Mouse (Mus musculus) limb, embryonic 15.5 days (tissue): ENCODE results near the gene Tbxas1. TPM values are rescaled to one million over a fixed set of nuclear protein-coding genes. Genes with fewer than 3 reads are reported as not detected.

ENCODE experiments used
- ATAC-seq: fragments of 200-750 bp; cut with Nextera tagmentation; 2 replicates; pipeline ENCODE4 v1.8.0; 2017; ENCODE audit warnings: low read depth, moderate TSS enrichment; ENCODE audit not compliant: insufficient number of reproducible peaks, low FRiP score, low TSS enrichment
- H3K27ac ChIP-seq: fragments of 300-500 bp; sonication (generic); 2 replicates; pipeline ENCODE4 v1.5.1; 2015; ENCODE audit warnings: moderate library complexity, mild to moderate bottlenecking, inconsistent platforms
- H3K27me3 ChIP-seq: fragments of 300-500 bp; sonication (generic); 2 replicates; pipeline ENCODE4 v1.6.1; 2015; ENCODE audit warnings: inconsistent platforms
- H3K36me3 ChIP-seq: fragments of 300-500 bp; sonication (generic); 2 replicates; pipeline ENCODE4 v1.6.1; 2015; ENCODE audit warnings: inconsistent platforms
- H3K4me1 ChIP-seq: fragments of 300-500 bp; sonication (generic); 2 replicates; pipeline ENCODE4 v1.6.1; 2015; ENCODE audit warnings: inconsistent platforms
- H3K4me2 ChIP-seq: fragments of 300-500 bp; sonication (generic); 2 replicates; pipeline ENCODE4 v1.6.1; 2015; ENCODE audit warnings: mild to moderate bottlenecking, inconsistent platforms
- H3K4me3 ChIP-seq: fragments of 300-500 bp; sonication (generic); 2 replicates; pipeline ENCODE4 v1.5.1; 2015; ENCODE audit warnings: mild to moderate bottlenecking, inconsistent platforms
- H3K9ac ChIP-seq: fragments of 300-500 bp; sonication (generic); 2 replicates; pipeline ENCODE4 v1.6.1; 2015; ENCODE audit warnings: inconsistent platforms
- H3K9me3 ChIP-seq: fragments of 300-500 bp; sonication (generic); 2 replicates; pipeline ENCODE4 v1.6.1; 2016; ENCODE audit warnings: inconsistent platforms
- WGBS: fragments of 180-500 bp; shearing (Covaris S2); methylation state at CpG from one replicate; pipeline ENCODE4 v1.1.7; 2015; 5-methylcytosine and 5-hydroxymethylcytosine counted together
- polyA plus RNA-seq: library from polyadenylated mRNA; unstranded; fragments of >200 nt; fragmentation: Nextera tagmentation; extraction: Ambion mirVana; gene quantifications from 2 replicates; pipeline ENCODE4 v1.2.1, GENCODE M21; 2015

Tbxas1 gene
- polyA plus RNA-seq = 3.2 and 3.5 TPM in 2 replicates

GRCm38 (mm10) chr6:38875258-38876070 lies at the start of gene Tbxas1:
Gene Tbxas1 (plus strand): TSS chr6:38875404.
- Histone ChIP-seq H3K36me3 (no peaks in the 10 kb centered on the region), H3K4me1 (peaks cover 12% of the 10 kb centered on the region), H3K4me2 (peak within 1 kb of the TSS; percentile 72), H3K4me3 (peak within 1 kb of the TSS; percentile 98), H3K9ac (peak within 1 kb of the TSS; percentile 96), H3K27ac (peak within 1 kb of the TSS; percentile 95), H3K27me3 (no peaks in the 10 kb centered on the region), H3K9me3 (no peaks in the 10 kb centered on the region)
- peak; percentile 52; the same call in 1 of the 2 replicates for ATAC-seq
- WGBS = under 1% methylated on average over 65 of the region's 77 CpGs

DNA sequence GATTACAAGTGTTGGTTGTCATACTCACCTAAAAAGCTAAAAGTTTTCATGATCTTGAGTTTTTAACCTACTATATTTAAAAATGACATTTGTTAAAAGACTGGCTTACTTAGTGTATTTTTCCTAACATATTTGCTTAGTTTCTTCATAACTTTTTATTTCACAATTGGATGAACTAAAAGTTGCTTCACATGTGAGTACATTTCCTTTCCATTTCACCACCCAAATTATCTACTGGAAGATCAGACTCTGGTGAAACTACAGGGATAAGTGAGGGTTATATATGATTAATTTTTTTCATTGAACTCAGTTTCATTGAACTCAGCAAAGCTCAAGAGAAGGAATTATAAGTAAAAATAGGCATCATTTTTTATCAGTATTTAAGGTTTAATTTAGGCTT lies 49.3 kb upstream of the Tbxas1 start:
- no peak for ATAC-seq
- peaks cover 2% of the 10 kb centered on the region; the same call in 1 of the 2 replicates for H3K4me1 ChIP-seq
- no peaks in the 10 kb centered on the region for H3K36me3 ChIP-seq
- H3K4me3 ChIP-seq = no peak overlapping the region
- H3K4me2 ChIP-seq = no peak overlapping the region
- H3K27ac ChIP-seq = no peak overlapping the region
- no peaks in the 10 kb centered on the region for H3K9me3 ChIP-seq
- no peak overlapping the region for H3K9ac ChIP-seq
- no peaks in the 10 kb centered on the region for H3K27me3 ChIP-seq

GRCm38 (mm10) chr6:38826857-38827256 lies 48.3 kb upstream of the Tbxas1 start:
- H3K36me3 ChIP-seq = no peaks in the 10 kb centered on the region
- H3K27ac ChIP-seq = no peak overlapping the region
- H3K9ac ChIP-seq = no peak overlapping the region
- ATAC-seq = no peak
- H3K9me3 ChIP-seq = no peaks in the 10 kb centered on the region
- H3K27me3 ChIP-seq = no peaks in the 10 kb centered on the region
- 59% methylated on average over 3 of the region's 3 CpGs for WGBS
- H3K4me1 ChIP-seq = peaks cover 2% of the 10 kb centered on the region; the same call in 1 of the 2 replicates
- H3K4me3 ChIP-seq = no peak overlapping the region
- H3K4me2 ChIP-seq = no peak overlapping the region

- H3K9ac ChIP-seq = no peak overlapping the region
- H3K4me1 ChIP-seq = peaks cover 2% of the 10 kb centered on the region; the same call in 1 of the 2 replicates
- H3K4me3 ChIP-seq = no peak overlapping the region
- no peak overlapping the region for H3K4me2 ChIP-seq
- no peaks in the 10 kb centered on the region for H3K9me3 ChIP-seq
- 65% methylated on average over 5 of the region's 5 CpGs for WGBS
- no peaks in the 10 kb centered on the region for H3K27me3 ChIP-seq
- no peaks in the 10 kb centered on the region for H3K36me3 ChIP-seq
- ATAC-seq = no peak
- H3K27ac ChIP-seq = no peak overlapping the region
Measured at GRCm38 (mm10) chr6:38827435-38827834, 47.8 kb upstream of the Tbxas1 start.

GRCm38 (mm10) chr6:38828211-38828610 lies 47.0 kb upstream of the Tbxas1 start:
- Histone ChIP-seq H3K9ac (no peak overlapping the region), H3K36me3 (no peaks in the 10 kb centered on the region), H3K27ac (no peak overlapping the region), H3K4me2 (no peak overlapping the region), H3K9me3 (no peaks in the 10 kb centered on the region), H3K4me3 (no peak overlapping the region), H3K27me3 (no peaks in the 10 kb centered on the region), H3K4me1 (peaks cover 2% of the 10 kb centered on the region; the same call in 1 of the 2 replicates)
- ATAC-seq = no peak
- WGBS = 84% methylated on average over 2 of the region's 2 CpGs

GRCm38 (mm10) chr6:38829452-38829851 lies 45.8 kb upstream of the Tbxas1 start:
- 85% methylated on average over 3 of the region's 3 CpGs for WGBS

GRCm38 (mm10) chr6:38833721-38834120 lies 41.5 kb upstream of the Tbxas1 start:
- Histone ChIP-seq H3K4me3 (no peak overlapping the region), H3K4me1 (peaks cover 2% of the 10 kb centered on the region; the same call in 1 of the 2 replicates), H3K27ac (no peak overlapping the region), H3K4me2 (no peak overlapping the region), H3K9ac (no peak overlapping the region), H3K27me3 (no peaks in the 10 kb centered on the region), H3K9me3 (no peaks in the 10 kb centered on the region), H3K36me3 (no peaks in the 10 kb centered on the region)
- 87% methylated on average over 3 of the region's 3 CpGs for WGBS
- ATAC-seq = no peak

More at GRCm38 (mm10) chr6:38829452-38829851, 45.8 kb upstream of the Tbxas1 start:
- Histone ChIP-seq H3K4me2 (no peak overlapping the region), H3K27me3 (no peaks in the 10 kb centered on the region), H3K4me3 (no peak overlapping the region), H3K9me3 (no peaks in the 10 kb centered on the region), H3K27ac (no peak overlapping the region), H3K9ac (no peak overlapping the region), H3K4me1 (peaks cover 2% of the 10 kb centered on the region; the same call in 1 of the 2 replicates), H3K36me3 (no peaks in the 10 kb centered on the region)
- no peak for ATAC-seq

- Histone ChIP-seq H3K27ac (no peak overlapping the region), H3K27me3 (no peaks in the 10 kb centered on the region), H3K4me3 (no peak overlapping the region), H3K9me3 (no peaks in the 10 kb centered on the region), H3K4me1 (no peaks in the 10 kb centered on the region), H3K36me3 (no peaks in the 10 kb centered on the region), H3K4me2 (no peak overlapping the region), H3K9ac (no peak overlapping the region)
- WGBS = 66% methylated on average over 2 of the region's 2 CpGs
- ATAC-seq = no peak
Measured at GRCm38 (mm10) chr6:38834727-38835126, 40.5 kb upstream of the Tbxas1 start.

GRCm38 (mm10) chr6:38835217-38835616 lies 40.0 kb upstream of the Tbxas1 start:
- Histone ChIP-seq H3K36me3 (no peaks in the 10 kb centered on the region), H3K4me2 (no peak overlapping the region), H3K27me3 (no peaks in the 10 kb centered on the region), H3K9ac (no peak overlapping the region), H3K27ac (no peak overlapping the region), H3K4me1 (no peaks in the 10 kb centered on the region), H3K4me3 (no peak overlapping the region), H3K9me3 (no peaks in the 10 kb centered on the region)
- WGBS = 55% methylated on average over 1 of the region's 1 CpGs
- ATAC-seq = no peak

DNA sequence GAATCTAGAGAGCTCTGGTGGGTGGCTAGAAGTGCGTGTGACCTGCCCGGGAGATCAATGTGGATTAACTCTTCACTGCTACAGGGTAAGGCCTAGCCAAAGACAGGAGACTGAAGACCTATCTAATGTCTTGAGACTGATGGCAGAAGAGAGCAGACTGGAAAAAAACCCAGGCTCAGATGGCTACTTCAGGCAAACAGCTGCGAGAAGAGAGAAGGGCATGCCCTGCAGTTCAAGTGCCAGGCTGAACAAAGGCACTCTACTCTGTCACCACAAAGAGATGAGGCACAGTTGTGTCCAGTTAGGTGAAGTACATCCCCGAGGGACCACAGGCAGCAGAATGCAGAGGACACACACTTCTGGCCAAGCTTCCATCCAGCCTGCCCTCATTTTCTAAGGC lies 37.1 kb upstream of the Tbxas1 start:
- Histone ChIP-seq H3K9ac (no peak overlapping the region), H3K27ac (no peak overlapping the region), H3K9me3 (no peaks in the 10 kb centered on the region), H3K27me3 (no peaks in the 10 kb centered on the region), H3K36me3 (no peaks in the 10 kb centered on the region), H3K4me3 (no peak overlapping the region), H3K4me1 (peaks cover 4% of the 10 kb centered on the region; the same call in 1 of the 2 replicates), H3K4me2 (no peak overlapping the region)
- 83% methylated on average over 4 of the region's 4 CpGs for WGBS
- ATAC-seq = no peak

- WGBS = 69% methylated on average over 4 of the region's 4 CpGs
- no peak overlapping the region for H3K9ac ChIP-seq
- no peaks in the 10 kb centered on the region for H3K9me3 ChIP-seq
- no peak for ATAC-seq
- H3K4me3 ChIP-seq = no peak overlapping the region
- peaks cover 4% of the 10 kb centered on the region for H3K4me1 ChIP-seq
- H3K4me2 ChIP-seq = no peak overlapping the region
- no peaks in the 10 kb centered on the region for H3K36me3 ChIP-seq
- H3K27ac ChIP-seq = no peak overlapping the region
- H3K27me3 ChIP-seq = no peaks in the 10 kb centered on the region
Measured at GRCm38 (mm10) chr6:38839891-38840290, 35.3 kb upstream of the Tbxas1 start.

DNA sequence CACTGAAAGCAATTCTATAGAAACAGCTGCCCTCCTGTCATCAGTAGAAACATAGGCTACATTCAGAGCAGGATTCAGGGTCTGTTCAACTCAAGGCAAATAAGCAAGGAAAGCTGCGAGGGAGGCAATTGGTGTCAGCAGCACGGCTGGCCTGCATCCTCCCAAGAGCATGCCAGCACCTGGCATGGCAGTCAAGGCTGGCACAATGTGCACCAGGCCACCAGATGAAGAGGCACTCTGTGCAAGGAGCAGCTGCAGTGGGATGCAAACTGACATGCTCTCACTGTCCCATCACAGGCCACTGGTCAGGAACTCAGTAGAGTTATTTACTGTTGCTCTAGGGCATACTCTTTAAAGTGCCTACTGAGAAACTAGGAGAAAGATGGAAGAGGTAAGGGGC lies 34.8 kb upstream of the Tbxas1 start:
- Histone ChIP-seq H3K4me1 (peaks cover 8% of the 10 kb centered on the region), H3K9me3 (no peaks in the 10 kb centered on the region), H3K27me3 (no peaks in the 10 kb centered on the region), H3K9ac (no peak overlapping the region), H3K4me2 (no peak overlapping the region), H3K27ac (no peak overlapping the region), H3K4me3 (no peak overlapping the region), H3K36me3 (no peaks in the 10 kb centered on the region)
- 78% methylated on average over 2 of the region's 2 CpGs for WGBS
- ATAC-seq = no peak
